Mouse (Mus musculus): ENCODE data around the gene Oaz3. TPM values are rescaled to one million over a fixed set of nuclear protein-coding genes. Genes with fewer than 3 reads are reported as not detected.

Oaz3 gene
- polyA plus RNA-seq, 1 experiment = 0.25 TPM

DNA sequence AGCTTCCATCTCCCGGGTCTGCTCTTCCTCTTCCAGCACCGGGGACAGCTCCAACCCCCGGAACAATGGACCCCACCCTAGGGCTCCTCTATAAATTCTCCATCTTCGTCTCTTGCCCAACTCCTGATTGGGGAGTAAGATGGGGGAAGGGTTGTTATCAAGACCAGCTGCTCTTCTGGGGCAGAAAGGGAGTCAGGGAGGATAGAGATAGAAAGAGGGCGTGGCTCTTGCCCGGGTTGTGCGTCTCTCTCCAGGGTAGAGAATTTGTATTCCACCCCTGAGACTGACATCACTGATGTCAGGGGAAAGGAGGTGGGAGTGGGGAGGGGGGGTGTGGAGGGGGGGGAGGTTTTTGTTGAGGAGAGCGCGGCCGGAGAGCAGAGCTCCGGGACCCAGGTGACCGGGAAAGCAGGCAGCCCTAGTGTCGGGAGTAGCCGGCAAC is 34.3 kb upstream of the Oaz3 start, which contains the start of gene Celf3:
TSS of gene Celf3 (plus strand) at position 315 of the 442 bp plus-strand sequence.
- TF ChIP-seq POLR2A (IDR thresholded peaks at IDR 0.05; ENCODE audit: extremely low read depth, insufficient read depth, low read length) = peak; percentile 54; the same call in 1 of the 2 replicates
- TF ChIP-seq CTCF (IDR thresholded peaks at IDR 0.05; ENCODE audit: extremely low read depth, insufficient read depth, low read length) = no peak
- H3K4me1 ChIP-seq (ENCODE audit: control insufficient read depth, insufficient read depth, low read length) = peaks cover 12% of the 10 kb centered on the region
- peak within 1 kb of the TSS; percentile 97 for H3K27ac ChIP-seq (ENCODE audit: insufficient read depth, low read length)
- peak within 1 kb of the TSS; percentile 97 for H3K4me3 ChIP-seq (ENCODE audit: insufficient read depth, low read length)

- H3K27ac ChIP-seq (ENCODE audit: insufficient read depth, low read length) = no peak overlapping the region
- H3K4me1 ChIP-seq (ENCODE audit: control insufficient read depth, insufficient read depth, low read length) = peaks cover 7% of the 10 kb centered on the region
- TF ChIP-seq POLR2A (IDR thresholded peaks at IDR 0.05; ENCODE audit: extremely low read depth, insufficient read depth, low read length) = peak; percentile 59; the same call in 1 of the 2 replicates
- no peak for TF ChIP-seq CTCF (IDR thresholded peaks at IDR 0.05; ENCODE audit: extremely low read depth, insufficient read depth, low read length)
- peak overlapping the region; percentile 97 for H3K4me3 ChIP-seq (ENCODE audit: insufficient read depth, low read length)
Observed at GRCm38 (mm10) chr3:94477444-94477843, 33.7 kb upstream of the Oaz3 start.

DNA sequence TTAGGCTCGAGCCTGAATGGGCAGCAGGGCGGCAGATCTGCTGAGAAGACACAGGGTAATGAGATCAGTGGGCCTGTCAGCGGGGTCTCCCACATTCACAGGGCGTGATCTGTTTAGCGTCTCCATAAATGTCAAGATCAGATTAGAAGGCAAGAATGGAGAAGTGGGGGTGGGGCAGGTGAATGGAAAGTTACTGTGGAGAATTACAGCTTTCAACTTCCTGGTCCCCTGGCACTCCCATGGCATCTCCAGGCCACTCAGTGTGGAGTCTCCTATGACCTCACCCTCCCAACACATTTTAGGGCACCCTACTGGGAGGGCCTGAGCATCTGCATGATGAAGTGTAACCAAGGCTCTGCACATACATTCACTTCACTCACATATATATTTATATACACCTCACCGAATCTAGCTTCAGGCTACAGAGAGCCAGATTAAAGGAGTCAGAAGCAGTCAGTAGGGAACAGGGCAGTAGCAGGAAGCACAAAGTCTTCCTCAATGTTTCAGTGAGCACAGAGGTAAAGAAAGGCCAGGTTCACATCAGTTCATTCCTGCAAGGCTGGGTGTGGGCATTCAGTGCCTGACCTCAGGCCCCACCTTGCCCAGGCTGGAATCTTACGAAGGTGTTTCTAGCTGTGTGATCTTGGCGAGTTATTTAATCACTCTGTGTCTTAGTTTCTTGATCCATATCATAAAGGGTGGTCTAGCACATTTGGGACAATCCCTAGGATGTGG is 32.8 kb upstream of the Oaz3 start:
- TF ChIP-seq POLR2A (IDR thresholded peaks at IDR 0.05; ENCODE audit: extremely low read depth, insufficient read depth, low read length) (no peak), CTCF (IDR thresholded peaks at IDR 0.05; ENCODE audit: extremely low read depth, insufficient read depth, low read length) (no peak)
- Histone ChIP-seq H3K27ac (ENCODE audit: insufficient read depth, low read length) (0 out of 2 replicates have a peak overlapping the region, but pooled peaks have one; percentile 43), H3K4me1 (ENCODE audit: control insufficient read depth, insufficient read depth, low read length) (peaks cover 7% of the 10 kb centered on the region), H3K4me3 (ENCODE audit: insufficient read depth, low read length) (no peak overlapping the region)

DNA sequence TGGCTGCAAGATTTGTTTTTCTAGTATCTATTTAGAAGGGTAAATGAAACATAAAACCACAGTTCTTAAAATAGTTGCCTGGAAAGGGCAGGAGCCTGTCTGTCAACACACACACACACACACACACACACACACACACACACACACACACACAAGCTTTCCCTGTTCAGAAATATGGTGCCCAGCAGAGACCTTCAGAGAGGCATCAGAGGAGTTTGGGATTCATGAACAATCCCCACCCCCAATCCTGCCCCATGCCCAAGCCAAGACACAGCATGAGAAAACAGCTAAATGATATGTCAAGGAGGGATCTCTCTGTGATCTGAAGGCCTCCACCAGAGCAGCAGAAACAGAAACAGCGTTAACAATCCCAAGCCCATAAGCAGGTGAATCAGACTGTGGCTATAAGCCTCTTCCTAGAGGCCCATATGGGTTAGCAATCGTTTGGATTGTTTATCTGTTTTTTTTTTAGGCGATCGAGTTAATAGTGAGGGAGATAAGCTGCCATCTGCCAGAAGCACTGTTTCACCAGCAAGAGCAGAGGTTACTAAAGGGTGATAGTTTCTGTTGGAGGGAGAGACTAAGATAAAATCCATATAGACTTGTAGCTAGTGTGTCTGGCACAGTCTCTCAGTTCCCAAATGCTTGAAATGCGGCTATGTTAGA is 30.0 kb upstream of the Oaz3 start:
- H3K4me1 ChIP-seq (ENCODE audit: control insufficient read depth, insufficient read depth, low read length) = peaks cover 3% of the 10 kb centered on the region; the same call in 1 of the 2 replicates
- no peak overlapping the region for H3K4me3 ChIP-seq (ENCODE audit: insufficient read depth, low read length)
- TF ChIP-seq CTCF (IDR thresholded peaks at IDR 0.05; ENCODE audit: extremely low read depth, insufficient read depth, low read length) (no peak), POLR2A (IDR thresholded peaks at IDR 0.05; ENCODE audit: extremely low read depth, insufficient read depth, low read length) (no peak)
- H3K27ac ChIP-seq (ENCODE audit: insufficient read depth, low read length) = no peak overlapping the region

DNA sequence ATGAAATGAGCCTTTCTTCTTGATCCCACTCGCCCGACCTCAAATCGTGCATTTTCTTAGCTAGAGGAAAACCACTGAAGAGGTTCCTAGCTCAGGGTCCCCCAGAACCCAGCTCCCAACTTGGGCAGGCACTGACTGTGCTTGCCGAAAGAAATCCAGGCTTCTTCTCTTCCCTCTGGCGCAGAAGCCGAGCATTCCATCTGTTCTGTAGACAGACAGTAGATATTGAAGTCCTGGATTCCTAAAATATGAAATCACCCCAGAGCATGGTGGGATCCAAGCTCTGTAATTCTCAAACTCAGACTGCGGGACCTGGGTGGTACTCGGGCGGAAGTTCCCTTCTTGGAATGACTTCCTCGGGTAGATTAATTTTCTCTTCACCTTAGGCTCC is 29.4 kb upstream of the Oaz3 start:
- Histone ChIP-seq H3K4me3 (ENCODE audit: insufficient read depth, low read length) (no peak overlapping the region), H3K27ac (ENCODE audit: insufficient read depth, low read length) (no peak overlapping the region), H3K4me1 (ENCODE audit: control insufficient read depth, insufficient read depth, low read length) (peaks cover 3% of the 10 kb centered on the region; the same call in 1 of the 2 replicates)
- TF ChIP-seq POLR2A (IDR thresholded peaks at IDR 0.05; ENCODE audit: extremely low read depth, insufficient read depth, low read length) (no peak), CTCF (IDR thresholded peaks at IDR 0.05; ENCODE audit: extremely low read depth, insufficient read depth, low read length) (no peak)

DNA sequence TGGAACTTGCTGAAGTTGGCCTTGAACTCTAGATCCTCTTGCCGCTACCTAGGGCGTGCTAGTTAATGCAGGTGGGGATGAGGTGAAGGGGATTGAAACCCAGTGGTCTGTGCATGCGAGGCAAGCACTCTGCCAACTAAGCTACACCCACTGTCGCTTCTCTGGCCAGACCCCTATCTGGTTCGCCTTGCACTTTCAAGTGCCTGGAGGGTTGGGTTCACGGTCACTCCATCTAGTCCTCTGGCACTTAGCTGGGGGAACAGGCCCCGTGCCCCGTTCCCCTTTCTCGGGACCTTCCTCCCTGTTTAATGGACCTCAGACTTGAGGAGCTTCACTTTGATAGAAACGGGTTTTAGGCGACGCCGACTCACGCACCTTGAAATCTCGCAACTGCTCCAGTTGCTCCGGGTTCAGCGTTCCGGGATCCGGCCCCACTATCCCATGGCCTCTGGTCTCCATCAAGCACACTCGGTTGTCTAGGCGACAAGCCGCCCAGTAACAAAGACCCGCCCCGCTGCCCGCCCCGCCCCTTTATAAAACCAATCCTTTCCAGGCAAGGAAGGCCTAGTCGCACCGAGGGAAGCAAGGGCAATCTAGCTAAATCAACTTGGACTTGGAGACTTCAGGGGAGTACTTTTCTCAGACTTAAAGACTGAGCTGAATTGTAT is 28.9 kb upstream of the Oaz3 start:
- H3K27ac ChIP-seq (ENCODE audit: insufficient read depth, low read length) = no peak overlapping the region
- peaks cover 3% of the 10 kb centered on the region; the same call in 1 of the 2 replicates for H3K4me1 ChIP-seq (ENCODE audit: control insufficient read depth, insufficient read depth, low read length)
- no peak overlapping the region for H3K4me3 ChIP-seq (ENCODE audit: insufficient read depth, low read length)
- TF ChIP-seq POLR2A (IDR thresholded peaks at IDR 0.05; ENCODE audit: extremely low read depth, insufficient read depth, low read length) = 0 out of 2 replicates have a peak, but pooled peaks have one; percentile 32
- TF ChIP-seq CTCF (IDR thresholded peaks at IDR 0.05; ENCODE audit: extremely low read depth, insufficient read depth, low read length) = no peak

GRCm38 (mm10) chr3:94468931-94469330 is 25.2 kb upstream of the Oaz3 start:
- no peak overlapping the region for H3K27ac ChIP-seq (ENCODE audit: insufficient read depth, low read length)
- no peak overlapping the region for H3K4me3 ChIP-seq (ENCODE audit: insufficient read depth, low read length)
- no peak for TF ChIP-seq POLR2A (IDR thresholded peaks at IDR 0.05; ENCODE audit: extremely low read depth, insufficient read depth, low read length)
- no peak for TF ChIP-seq CTCF (IDR thresholded peaks at IDR 0.05; ENCODE audit: extremely low read depth, insufficient read depth, low read length)
- peaks cover 9% of the 10 kb centered on the region for H3K4me1 ChIP-seq (ENCODE audit: control insufficient read depth, insufficient read depth, low read length)

DNA sequence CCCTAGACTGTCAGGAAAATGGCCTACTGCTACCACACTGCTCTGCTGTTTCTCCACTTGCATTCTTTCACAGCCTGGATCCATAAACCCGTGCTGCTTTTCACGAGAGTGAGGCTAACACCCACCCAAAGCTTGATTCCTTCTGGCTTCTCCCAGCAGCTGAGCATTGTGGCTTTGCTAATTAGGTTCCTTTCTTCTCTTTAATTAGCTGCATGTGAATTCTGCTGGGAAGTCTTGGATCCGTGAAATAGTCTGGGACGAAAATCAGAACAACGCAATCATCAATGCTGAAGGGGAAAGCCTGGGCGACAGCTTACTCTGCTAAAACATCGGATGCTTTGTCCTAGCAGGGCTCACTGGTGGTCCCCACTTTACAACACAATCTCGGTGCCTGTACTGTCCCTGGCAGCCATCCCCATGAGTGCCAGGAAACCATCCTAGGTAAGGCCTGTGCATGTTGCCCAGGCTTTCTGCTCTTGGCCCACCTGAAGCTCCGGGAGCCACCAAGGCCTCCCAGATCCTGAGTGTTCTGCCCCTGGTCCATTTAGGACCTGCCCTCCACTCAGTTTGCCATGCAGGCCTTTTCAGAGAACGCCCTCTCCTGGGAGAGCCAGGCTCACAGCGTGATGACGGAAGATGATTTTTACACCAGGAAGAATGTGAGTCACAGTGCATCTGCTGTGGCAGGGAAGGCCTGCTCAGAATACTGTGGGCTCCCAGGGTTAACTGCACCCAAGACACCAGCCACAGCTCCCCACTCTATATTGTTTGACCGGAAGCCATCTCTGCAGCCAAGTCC is 22.1 kb upstream of the Oaz3 start:
- no peak for TF ChIP-seq CTCF (IDR thresholded peaks at IDR 0.05; ENCODE audit: extremely low read depth, insufficient read depth, low read length)
- TF ChIP-seq POLR2A (IDR thresholded peaks at IDR 0.05; ENCODE audit: extremely low read depth, insufficient read depth, low read length) = peak; percentile 37; the same call in 1 of the 2 replicates
- H3K27ac ChIP-seq (ENCODE audit: insufficient read depth, low read length) = peak overlapping the region; percentile 47
- peaks cover 7% of the 10 kb centered on the region for H3K4me1 ChIP-seq (ENCODE audit: control insufficient read depth, insufficient read depth, low read length)
- no peak overlapping the region for H3K4me3 ChIP-seq (ENCODE audit: insufficient read depth, low read length)
